Mouse (Mus musculus) forebrain, postnatal 0 days (tissue): Measurements from ENCODE around the gene Lrrc4c. TPM values are rescaled to one million over a fixed set of nuclear protein-coding genes. Genes with fewer than 3 reads are reported as not detected.
A peak's percentile ranks its signal among the peaks of the same experiment; 100 is the strongest.

Experiments used
- ATAC-seq: fragments of 200-750 bp; cut with Nextera tagmentation; 2 replicates; pipeline ENCODE4 v1.8.0; 2017; ENCODE audit warnings: mild to moderate bottlenecking, moderate library complexity
- DNase-seq: peaks from one replicate; pipeline ENCODE4 v3.0.0-alpha.2; 2015
- H3K27ac ChIP-seq: fragments of 300-500 bp; sonication (generic); 2 replicates; pipeline ENCODE4 v1.5.1; 2014; ENCODE audit warnings: low read depth, mild to moderate bottlenecking, antibody characterized with exemption, low read length, moderate library complexity, mixed read lengths
- H3K27me3 ChIP-seq: fragments of 300-500 bp; sonication (generic); 2 replicates; pipeline ENCODE4 v1.6.1; 2014; ENCODE audit warnings: mild to moderate bottlenecking, low read length, mixed read lengths; ENCODE audit not compliant: insufficient read depth
- H3K36me3 ChIP-seq: fragments of 300-500 bp; sonication (generic); 2 replicates; pipeline ENCODE4 v1.6.1; 2014; ENCODE audit warnings: mild to moderate bottlenecking, moderate library complexity; ENCODE audit not compliant: insufficient read depth
- H3K4me1 ChIP-seq: fragments of 300-500 bp; sonication (generic); 2 replicates; pipeline ENCODE4 v1.6.1; 2014; ENCODE audit warnings: antibody characterized with exemption; ENCODE audit not compliant: insufficient read depth
- H3K4me2 ChIP-seq: fragments of 300-500 bp; sonication (generic); 2 replicates; pipeline ENCODE4 v1.6.1; 2014; ENCODE audit warnings: low read depth, mild to moderate bottlenecking, moderate library complexity
- H3K4me3 ChIP-seq: fragments of 300-500 bp; sonication (generic); 2 replicates; pipeline ENCODE4 v1.5.1; 2014; ENCODE audit warnings: low read depth, low read length, mixed read lengths
- H3K9ac ChIP-seq: fragments of 300-500 bp; sonication (generic); 2 replicates; pipeline ENCODE4 v1.6.1; 2014; ENCODE audit warnings: mild to moderate bottlenecking
- H3K9me3 ChIP-seq: fragments of 300-500 bp; sonication (generic); 2 replicates; pipeline ENCODE4 v1.6.1; 2016; ENCODE audit warnings: low read length
- CTCF ChIP-seq: sonication (generic); IDR thresholded peaks from 2 replicates; pipeline ENCODE4 v1.5.1; 2016; ENCODE audit warnings: antibody characterized with exemption, control low read depth, low read depth
- WGBS: fragments of 180-500 bp; shearing (Covaris S2); extraction: QIAGEN DNeasy Blood & Tissue Kit; methylation state at CpG from one replicate; pipeline ENCODE4 v1.1.7; 2014; 5-methylcytosine and 5-hydroxymethylcytosine counted together
- polyA plus RNA-seq: library from polyadenylated mRNA; unstranded; fragments of >200 nt; fragmentation: Nextera tagmentation; extraction: Ambion mirVana; gene quantifications from 2 replicates; pipeline ENCODE4 v1.2.1, GENCODE M21; 2015
- total RNA-seq: library from RNA; depleted of rRNA; stranded (reverse); fragments of >200 nt; gene quantifications from 2 replicates; pipeline ENCODE4 v1.2.3, GENCODE M21; 2014

Gene Lrrc4c
- total and polyA plus RNA-seq, 2 experiments from 2014 or later: 39.9 to 60.7 TPM

GRCm38 (mm10) chr2:96508991-96509390 is 191.0 kb downstream of the Lrrc4c start:
- ATAC-seq: no peak
- WGBS: 55% methylated on average over 1 of the region's 1 CpGs

GRCm38 (mm10) chr2:96537469-96537868 is 219.5 kb downstream of the Lrrc4c start:
- Histone ChIP-seq H3K27ac (no peak overlapping the region), H3K4me3 (no peak overlapping the region)
- WGBS: 64% methylated on average over 3 of the region's 3 CpGs

More at GRCm38 (mm10) chr2:96508991-96509390, 191.0 kb downstream of the Lrrc4c start:
- Histone ChIP-seq H3K4me1 (no peaks in the 10 kb centered on the region), H3K27ac (no peak overlapping the region), H3K4me3 (no peak overlapping the region), H3K9me3 (no peaks in the 10 kb centered on the region), H3K9ac (no peak overlapping the region), H3K36me3 (no peaks in the 10 kb centered on the region), H3K4me2 (no peak overlapping the region), H3K27me3 (no peaks in the 10 kb centered on the region)
- TF ChIP-seq CTCF: no peak
- DNase-seq: no peak

GRCm38 (mm10) chr2:96547171-96547570 is 229.2 kb downstream of the Lrrc4c start:
- H3K4me3 ChIP-seq: no peak overlapping the region
- 60% methylated on average over 1 of the region's 1 CpGs for WGBS
- no peak for TF ChIP-seq CTCF
- ATAC-seq (no peak), DNase-seq (no peak)
- no peaks in the 10 kb centered on the region for H3K27me3 ChIP-seq
- no peaks in the 10 kb centered on the region for H3K9me3 ChIP-seq
- no peaks in the 10 kb centered on the region for H3K36me3 ChIP-seq
- no peak overlapping the region for H3K4me2 ChIP-seq
- H3K4me1 ChIP-seq: no peaks in the 10 kb centered on the region
- H3K9ac ChIP-seq: no peak overlapping the region
- no peak overlapping the region for H3K27ac ChIP-seq

More at GRCm38 (mm10) chr2:96537469-96537868, 219.5 kb downstream of the Lrrc4c start:
- Histone ChIP-seq H3K9me3 (no peaks in the 10 kb centered on the region), H3K4me1 (no peaks in the 10 kb centered on the region), H3K9ac (no peak overlapping the region), H3K4me2 (no peak overlapping the region), H3K27me3 (no peaks in the 10 kb centered on the region), H3K36me3 (no peaks in the 10 kb centered on the region)
- no peak for ATAC-seq
- no peak for DNase-seq
- peak; percentile 16; the same call in 1 of the 2 replicates for TF ChIP-seq CTCF

DNA sequence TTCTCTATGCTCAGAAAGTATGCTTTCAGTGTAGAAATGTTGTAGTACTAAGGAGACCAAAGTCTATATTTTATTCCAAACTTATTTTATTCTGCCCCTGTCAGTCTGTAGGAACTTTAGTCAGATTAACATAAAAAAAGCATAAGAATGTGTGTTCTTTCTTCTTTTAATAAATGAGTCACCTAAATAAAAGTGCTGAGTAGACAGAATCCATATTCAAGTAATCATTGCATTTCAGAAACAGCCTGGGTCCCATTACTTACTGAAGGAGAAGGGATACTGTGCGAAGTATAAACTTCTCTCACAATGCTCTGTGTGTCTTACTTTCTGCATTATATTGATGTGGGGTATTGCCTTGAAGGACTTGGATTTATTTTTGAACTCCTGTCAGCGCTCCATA is 255.8 kb downstream of the Lrrc4c start:
- Histone ChIP-seq H3K27ac (no peak overlapping the region), H3K9ac (no peak overlapping the region), H3K4me1 (no peaks in the 10 kb centered on the region), H3K27me3 (no peaks in the 10 kb centered on the region), H3K36me3 (no peaks in the 10 kb centered on the region), H3K4me3 (no peak overlapping the region), H3K4me2 (no peak overlapping the region), H3K9me3 (no peaks in the 10 kb centered on the region)
- TF ChIP-seq CTCF: no peak
- WGBS: 88% methylated on average over 2 of the region's 2 CpGs
- ATAC-seq (no peak), DNase-seq (no peak)

DNA sequence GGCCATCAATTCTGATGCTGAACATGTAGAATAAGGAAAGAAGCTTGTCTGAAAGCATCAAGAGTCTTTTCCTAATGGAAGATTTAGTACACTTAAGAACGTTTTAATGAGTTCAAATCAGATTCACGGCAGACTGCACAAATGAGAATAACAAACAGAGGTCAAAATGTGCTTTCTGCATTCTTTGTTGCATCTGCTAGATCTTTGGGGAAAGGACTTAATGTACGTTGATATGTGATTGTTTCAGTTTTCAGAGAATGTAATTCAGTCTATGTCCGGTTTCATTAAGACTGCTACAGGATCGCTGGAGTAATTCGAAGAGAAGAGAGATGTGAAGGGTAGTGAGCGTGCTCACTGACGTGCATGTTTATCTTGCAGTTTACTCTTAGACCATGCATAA is 259.7 kb downstream of the Lrrc4c start:
- TF ChIP-seq CTCF: no peak
- no peak overlapping the region for H3K4me2 ChIP-seq
- H3K27ac ChIP-seq: no peak overlapping the region
- H3K27me3 ChIP-seq: no peaks in the 10 kb centered on the region
- H3K4me3 ChIP-seq: no peak overlapping the region
- no peaks in the 10 kb centered on the region for H3K4me1 ChIP-seq
- DNase-seq: no peak
- no peaks in the 10 kb centered on the region for H3K9me3 ChIP-seq
- H3K36me3 ChIP-seq: no peaks in the 10 kb centered on the region
- WGBS: 74% methylated on average over 8 of the region's 8 CpGs
- ATAC-seq: no peak
- H3K9ac ChIP-seq: no peak overlapping the region

GRCm38 (mm10) chr2:96580136-96580733 is 262.3 kb downstream of the Lrrc4c start:
- Histone ChIP-seq H3K36me3 (no peaks in the 10 kb centered on the region), H3K27me3 (no peaks in the 10 kb centered on the region), H3K27ac (no peak overlapping the region), H3K4me1 (no peaks in the 10 kb centered on the region), H3K9ac (no peak overlapping the region), H3K4me2 (no peak overlapping the region), H3K9me3 (no peaks in the 10 kb centered on the region), H3K4me3 (no peak overlapping the region)
- ATAC-seq (no peak), DNase-seq (no peak)
- no peak for TF ChIP-seq CTCF
- 61% methylated on average over 1 of the region's 1 CpGs for WGBS

GRCm38 (mm10) chr2:96585665-96586064 is 267.7 kb downstream of the Lrrc4c start:
- peak; percentile 90 for ATAC-seq
- WGBS: 1% methylated on average over 4 of the region's 4 CpGs
- H3K4me1 ChIP-seq: no peaks in the 10 kb centered on the region
- peak; percentile 94 for TF ChIP-seq CTCF
- no peak overlapping the region for H3K9ac ChIP-seq
- no peaks in the 10 kb centered on the region for H3K36me3 ChIP-seq
- peak; percentile 91 for DNase-seq
- no peak overlapping the region for H3K27ac ChIP-seq
- no peaks in the 10 kb centered on the region for H3K9me3 ChIP-seq
- H3K4me3 ChIP-seq: no peak overlapping the region
- no peaks in the 10 kb centered on the region for H3K27me3 ChIP-seq
- H3K4me2 ChIP-seq: 0 out of 2 replicates have a peak overlapping the region, but pooled peaks have one; percentile 13
